Mouse (Mus musculus) bone marrow, adult 2 months (tissue): ENCODE measurements around the gene Mtrex.

ENCODE experiments used
- CTCF ChIP-seq: fragments of 200-500 bp; IDR thresholded peaks from 2 replicates; pipeline ENCODE4 v1.5.1; 2011; ENCODE audit warnings: low read length, control low read depth; ENCODE audit not compliant: control insufficient read depth, insufficient read depth
- POLR2A ChIP-seq: fragments of 200-500 bp; IDR thresholded peaks from 2 replicates; pipeline ENCODE4 v1.6.1; 2011; ENCODE audit warnings: low read depth, mild to moderate bottlenecking, control low read depth, low read length, borderline replicate concordance; ENCODE audit not compliant: control insufficient read depth

DNA sequence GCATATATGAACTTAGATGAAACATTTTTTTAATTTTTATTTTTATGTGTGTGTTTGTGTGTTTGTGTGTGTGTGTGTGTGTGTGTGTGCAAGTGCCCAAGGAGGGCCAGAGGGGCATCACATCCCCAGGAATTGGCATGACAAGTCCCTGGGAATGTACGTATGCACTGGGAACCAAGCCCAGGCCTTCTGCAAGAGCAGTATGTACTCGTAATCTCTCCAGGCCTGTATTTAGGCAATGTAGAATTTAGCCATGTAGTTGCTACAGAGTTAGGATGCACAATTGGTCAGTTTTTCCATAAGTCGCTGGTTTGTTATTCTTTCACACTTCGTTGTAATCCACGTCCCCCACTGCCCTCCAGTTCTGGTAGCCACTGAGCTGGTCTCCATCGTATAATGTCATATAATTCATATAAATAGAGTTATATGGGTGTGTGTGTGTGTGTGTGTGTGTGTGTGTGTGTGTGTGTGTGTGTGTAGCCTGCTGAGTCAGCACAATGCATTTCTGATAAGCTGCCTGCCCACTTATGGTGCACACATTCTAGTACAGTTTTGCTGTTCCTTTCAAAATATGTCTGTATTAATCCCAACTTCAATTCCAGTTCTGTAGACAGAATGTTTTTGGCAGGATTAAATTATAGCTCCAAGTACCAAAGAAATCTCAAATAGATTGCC is 103.8 kb downstream of the Mtrex start:
- no peak for TF ChIP-seq POLR2A
- no peak for TF ChIP-seq CTCF
